Mouse (Mus musculus): ENCODE measurements around the gene Magi3. TPM values are rescaled to one million over a fixed set of nuclear protein-coding genes. Genes with fewer than 3 reads are reported as not detected.

Gene Magi3
- polyA plus RNA-seq, 1 experiment from 2014 or later: 5.2 TPM

DNA sequence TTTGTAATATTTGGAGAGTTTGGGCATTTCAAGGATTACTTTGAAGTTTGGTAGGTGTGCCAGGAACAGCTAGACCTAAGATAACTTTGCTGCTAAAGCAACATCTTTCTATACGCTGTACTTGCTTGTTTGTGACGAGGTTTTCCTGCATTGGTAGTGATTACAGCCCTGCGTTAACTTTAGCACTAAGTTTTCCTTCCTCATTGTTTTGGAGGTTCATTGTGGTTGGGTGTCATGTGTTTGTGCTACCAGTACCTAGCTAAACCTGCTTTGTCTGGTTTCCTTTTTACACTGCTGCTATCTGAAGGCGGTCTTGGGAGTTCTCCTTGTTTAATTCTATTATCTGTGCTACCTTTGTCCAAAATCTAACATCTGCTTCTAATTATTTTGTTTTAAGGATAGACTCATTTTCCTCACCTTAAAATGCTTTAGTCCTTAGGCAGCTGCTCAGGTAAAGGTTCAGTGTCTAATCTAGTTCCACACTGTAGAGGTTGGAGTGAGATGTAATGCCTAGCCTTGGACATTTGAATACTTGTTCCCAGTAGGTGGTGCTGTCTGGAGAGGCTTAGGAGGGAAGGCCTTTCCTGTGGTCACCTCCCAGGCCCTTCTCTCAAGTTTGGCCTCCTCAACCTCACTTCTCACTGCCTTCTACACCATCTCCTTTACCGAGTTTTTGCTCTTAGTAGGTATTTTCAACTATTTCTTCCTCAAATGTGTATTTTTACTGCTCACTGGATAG is 210.1 kb downstream of the Magi3 start:
- Histone ChIP-seq H3K27ac (no peak overlapping the region), H3K27me3 (no peaks in the 10 kb centered on the region), H3K9me3 (replicated peaks) (no peaks in the 10 kb centered on the region), H3K9ac (no peak overlapping the region), H3K4me3 (no peak overlapping the region), H3K4me1 (no peaks in the 10 kb centered on the region), H3K36me3 (peaks cover 42% of the 10 kb centered on the region), H3K4me2 (replicated peaks) (no peak overlapping the region)
- ATAC-seq (ENCODE audit: low FRiP score): no peak
- WGBS: 89% methylated on average over 5 of the region's 5 CpGs

DNA sequence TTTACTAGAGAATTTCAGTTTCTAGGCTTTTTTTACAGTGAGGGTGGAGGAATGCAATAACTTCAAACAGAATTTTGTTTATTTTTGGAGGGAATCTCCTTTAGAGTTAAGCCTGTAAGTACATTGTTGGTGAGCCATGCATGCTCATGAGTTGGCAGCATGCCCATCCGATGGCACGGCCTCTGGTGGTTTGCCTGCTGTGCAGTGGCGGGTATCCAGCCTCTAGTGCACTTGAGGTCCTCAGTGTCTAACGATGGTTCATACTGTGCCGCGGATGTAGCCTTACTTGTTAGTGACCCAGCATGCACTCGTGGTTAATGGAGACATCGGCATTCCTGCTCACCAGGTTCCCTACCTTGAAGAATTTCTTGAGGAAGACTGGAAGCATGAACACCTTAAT is 212.7 kb downstream of the Magi3 start:
- H3K4me2 ChIP-seq (replicated peaks): no peak overlapping the region
- H3K9me3 ChIP-seq (replicated peaks): no peaks in the 10 kb centered on the region
- H3K27ac ChIP-seq: no peak overlapping the region
- peaks cover 50% of the 10 kb centered on the region for H3K36me3 ChIP-seq
- no peak overlapping the region for H3K9ac ChIP-seq
- WGBS: 84% methylated on average over 8 of the region's 8 CpGs
- no peak overlapping the region for H3K4me3 ChIP-seq
- no peaks in the 10 kb centered on the region for H3K27me3 ChIP-seq
- no peaks in the 10 kb centered on the region for H3K4me1 ChIP-seq
- ATAC-seq (ENCODE audit: low FRiP score): no peak

DNA sequence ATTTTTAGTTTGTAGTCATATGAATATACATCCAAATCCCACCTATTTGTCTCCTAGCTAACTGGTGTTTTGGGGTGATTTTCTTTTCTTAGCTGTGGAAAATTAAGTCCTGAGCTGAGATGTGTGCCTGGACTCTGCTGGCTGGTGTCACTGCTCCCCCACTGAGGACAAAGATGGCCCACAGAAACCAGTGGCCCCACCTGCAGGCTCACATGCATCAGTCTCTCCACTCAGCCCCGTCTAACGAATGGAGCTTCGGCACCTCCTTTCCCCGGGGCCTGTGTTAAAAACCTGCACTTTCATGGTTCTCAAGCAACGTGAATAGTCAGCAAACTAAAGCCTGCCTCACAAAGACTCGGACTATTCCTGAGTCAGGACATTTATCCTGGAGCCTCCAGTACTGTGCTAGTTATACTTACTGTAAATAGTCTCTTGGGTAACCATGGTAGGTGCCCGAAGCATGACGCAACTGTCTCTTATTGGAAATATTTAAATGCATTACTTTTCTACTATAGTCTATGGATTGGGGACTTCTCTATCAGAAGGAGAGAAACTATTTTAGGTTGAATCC is 213.2 kb downstream of the Magi3 start:
- Histone ChIP-seq H3K4me2 (replicated peaks) (no peak overlapping the region), H3K27ac (no peak overlapping the region), H3K4me1 (no peaks in the 10 kb centered on the region), H3K36me3 (peaks cover 53% of the 10 kb centered on the region), H3K4me3 (no peak overlapping the region), H3K9me3 (replicated peaks) (no peaks in the 10 kb centered on the region), H3K9ac (no peak overlapping the region), H3K27me3 (no peaks in the 10 kb centered on the region)
- no peak for ATAC-seq (ENCODE audit: low FRiP score)
- 86% methylated on average over 8 of the region's 8 CpGs for WGBS

DNA sequence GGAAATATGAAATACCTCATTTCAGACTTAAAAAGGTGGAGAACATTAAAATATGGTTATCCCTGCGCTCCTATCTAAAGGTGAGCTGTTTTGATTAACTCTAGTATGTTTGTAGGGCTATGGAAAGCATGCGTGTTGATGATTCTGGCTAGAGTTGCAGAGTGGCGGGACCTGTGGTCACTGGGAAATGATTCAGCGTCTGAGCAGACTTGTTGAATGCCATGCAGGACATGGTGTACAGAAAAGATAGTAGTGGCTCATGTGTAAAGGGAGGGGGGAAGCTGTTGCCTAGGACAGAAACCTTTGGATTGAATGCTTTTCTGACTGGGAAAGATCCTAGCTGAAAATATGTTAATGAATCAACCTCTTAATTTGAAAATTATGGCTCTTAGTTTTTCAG is 221.4 kb downstream of the Magi3 start:
- Histone ChIP-seq H3K4me3 (no peak overlapping the region), H3K9me3 (replicated peaks) (no peaks in the 10 kb centered on the region), H3K4me1 (no peaks in the 10 kb centered on the region), H3K9ac (no peak overlapping the region), H3K4me2 (replicated peaks) (no peak overlapping the region), H3K27me3 (no peaks in the 10 kb centered on the region), H3K27ac (no peak overlapping the region), H3K36me3 (peaks cover 44% of the 10 kb centered on the region)
- 96% methylated on average over 4 of the region's 4 CpGs for WGBS
- ATAC-seq (ENCODE audit: low FRiP score): no peak

DNA sequence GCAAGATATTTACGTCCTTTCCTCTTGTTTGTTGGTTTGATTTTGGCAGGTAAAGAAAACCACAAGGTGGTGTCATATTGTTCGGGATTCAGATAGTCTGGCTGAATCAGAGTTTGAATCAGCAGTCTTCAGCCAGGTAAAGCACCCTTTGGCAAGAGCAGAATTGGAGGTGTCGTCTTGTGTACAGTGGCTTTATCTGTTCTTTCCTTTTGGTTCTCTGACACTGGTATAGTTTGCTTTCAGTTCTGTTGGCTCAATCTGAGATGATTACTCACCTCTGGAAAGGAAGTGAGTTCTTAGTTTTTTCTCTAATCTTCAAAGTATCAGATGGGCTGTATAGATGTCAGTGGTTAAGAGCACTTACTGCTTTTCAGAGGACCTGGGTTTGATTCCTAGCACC is 228.9 kb downstream of the Magi3 start:
- Histone ChIP-seq H3K9ac (no peak overlapping the region), H3K9me3 (replicated peaks) (no peaks in the 10 kb centered on the region), H3K4me3 (no peak overlapping the region), H3K27ac (no peak overlapping the region), H3K4me2 (replicated peaks) (no peak overlapping the region), H3K27me3 (no peaks in the 10 kb centered on the region), H3K4me1 (no peaks in the 10 kb centered on the region), H3K36me3 (peaks cover 59% of the 10 kb centered on the region)
- no peak for ATAC-seq (ENCODE audit: low FRiP score)
- WGBS: 91% methylated on average over 3 of the region's 3 CpGs

DNA sequence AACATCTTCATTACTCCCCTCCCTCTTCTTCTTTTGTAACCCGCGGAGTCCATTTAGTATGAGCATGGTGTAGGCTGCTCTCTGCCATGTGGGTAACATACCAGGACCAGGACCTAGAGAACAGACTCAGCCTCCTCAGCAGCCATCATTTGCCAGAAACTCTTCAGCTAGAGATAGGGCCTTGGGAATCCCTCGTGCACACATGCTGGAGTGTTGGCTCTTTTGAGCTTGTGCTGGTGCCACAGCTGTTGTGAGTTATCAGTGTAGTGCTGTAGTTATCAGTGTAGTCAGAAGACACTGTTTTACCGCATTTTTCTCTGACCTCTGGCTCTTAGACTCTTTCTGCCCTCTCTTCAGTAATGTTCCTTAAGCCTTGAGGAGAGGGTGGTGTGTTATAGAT is 230.8 kb downstream of the Magi3 start:
- H3K4me3 ChIP-seq: no peak overlapping the region
- H3K4me2 ChIP-seq (replicated peaks): no peak overlapping the region
- H3K4me1 ChIP-seq: no peaks in the 10 kb centered on the region
- no peak for ATAC-seq (ENCODE audit: low FRiP score)
- H3K27ac ChIP-seq: no peak overlapping the region
- peaks cover 65% of the 10 kb centered on the region for H3K36me3 ChIP-seq
- whole genome bisulfite sequencing: 88% methylated on average over 4 of the region's 4 CpGs
- H3K9me3 ChIP-seq (replicated peaks): no peaks in the 10 kb centered on the region
- H3K9ac ChIP-seq: no peak overlapping the region
- H3K27me3 ChIP-seq: no peaks in the 10 kb centered on the region

DNA sequence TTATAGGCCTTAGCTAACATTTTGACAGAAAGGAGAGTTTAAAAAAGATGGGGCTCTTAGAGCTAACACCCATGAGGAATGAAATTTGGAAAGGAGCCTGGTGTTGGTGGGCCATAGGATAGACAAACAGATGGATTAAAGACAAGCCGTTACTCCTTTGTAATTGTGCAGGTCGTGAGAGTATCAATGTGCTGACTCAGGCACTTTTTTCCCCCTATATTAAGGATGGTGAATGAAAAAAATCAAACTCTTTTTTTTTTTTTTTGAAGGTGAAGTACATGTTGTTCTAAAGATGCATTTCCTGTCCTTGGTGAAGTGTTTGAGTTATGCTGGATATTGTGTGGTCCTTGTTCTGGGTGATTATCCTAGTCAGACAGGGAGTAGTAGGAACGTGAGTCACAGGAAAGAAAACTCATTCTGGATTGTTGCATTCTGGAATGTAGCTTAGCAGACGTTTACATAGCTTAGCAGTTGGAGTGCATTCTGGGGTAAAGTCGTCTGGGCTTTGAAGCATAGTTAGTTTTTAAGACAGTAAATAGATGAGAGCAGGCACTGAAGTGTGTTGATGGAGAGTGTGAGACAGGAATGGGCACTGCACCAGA is 232.2 kb downstream of the Magi3 start:
- 73% methylated on average over 5 of the region's 5 CpGs for WGBS
- Histone ChIP-seq H3K4me2 (replicated peaks) (no peak overlapping the region), H3K4me1 (no peaks in the 10 kb centered on the region), H3K4me3 (no peak overlapping the region), H3K9me3 (replicated peaks) (no peaks in the 10 kb centered on the region), H3K27ac (no peak overlapping the region), H3K9ac (no peak overlapping the region), H3K36me3 (peaks cover 70% of the 10 kb centered on the region), H3K27me3 (no peaks in the 10 kb centered on the region)
- ATAC-seq (ENCODE audit: low FRiP score): no peak

DNA sequence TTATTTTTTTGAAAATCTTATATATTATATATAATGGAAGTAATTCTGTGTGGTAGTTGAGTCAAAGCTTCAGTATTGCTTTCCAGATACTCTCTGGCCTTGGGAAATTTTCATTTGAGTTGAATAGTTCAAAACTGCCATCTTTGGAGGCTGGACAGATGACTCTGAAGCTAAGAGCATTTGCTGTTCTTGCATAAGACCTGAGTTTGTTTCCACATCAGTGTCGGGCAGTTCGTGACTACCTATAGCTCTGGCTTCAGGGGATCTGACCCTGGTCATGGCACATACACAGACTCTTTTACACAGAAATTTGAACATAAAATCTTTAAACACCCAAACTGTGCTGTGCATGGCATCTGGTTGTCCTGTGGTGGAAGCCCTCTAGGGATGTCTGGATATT is 235.0 kb downstream of the Magi3 start:
- Histone ChIP-seq H3K9ac (no peak overlapping the region), H3K9me3 (replicated peaks) (no peaks in the 10 kb centered on the region), H3K4me2 (replicated peaks) (no peak overlapping the region), H3K4me3 (no peak overlapping the region), H3K36me3 (peaks cover 61% of the 10 kb centered on the region), H3K27me3 (no peaks in the 10 kb centered on the region), H3K4me1 (no peaks in the 10 kb centered on the region), H3K27ac (no peak overlapping the region)
- ATAC-seq (ENCODE audit: low FRiP score): no peak
- 95% methylated on average over 2 of the region's 2 CpGs for WGBS

DNA sequence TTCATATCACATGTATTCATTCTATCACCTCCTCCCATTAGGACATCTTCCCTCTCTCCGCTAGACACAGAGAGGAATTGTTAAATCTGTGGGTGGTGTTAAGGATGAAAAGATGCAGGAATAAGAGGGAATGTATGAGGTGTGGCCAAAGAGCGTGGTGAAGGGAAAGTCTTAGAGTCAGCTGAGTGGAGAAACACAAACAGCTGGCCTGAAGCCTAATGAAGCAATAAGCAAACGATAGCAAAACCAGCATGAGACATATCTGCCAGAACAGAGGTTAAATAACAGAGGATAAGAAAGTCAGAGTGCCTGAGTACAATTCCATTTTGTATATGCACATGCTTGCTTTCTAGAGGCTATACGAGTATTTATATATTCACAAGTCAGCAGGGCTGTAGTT is 235.6 kb downstream of the Magi3 start:
- 83% methylated on average over 4 of the region's 4 CpGs for WGBS
- Histone ChIP-seq H3K4me1 (no peaks in the 10 kb centered on the region), H3K9ac (no peak overlapping the region), H3K4me3 (no peak overlapping the region), H3K27me3 (no peaks in the 10 kb centered on the region), H3K27ac (no peak overlapping the region), H3K4me2 (replicated peaks) (no peak overlapping the region), H3K36me3 (peaks cover 59% of the 10 kb centered on the region), H3K9me3 (replicated peaks) (no peaks in the 10 kb centered on the region)
- ATAC-seq (ENCODE audit: low FRiP score): no peak

DNA sequence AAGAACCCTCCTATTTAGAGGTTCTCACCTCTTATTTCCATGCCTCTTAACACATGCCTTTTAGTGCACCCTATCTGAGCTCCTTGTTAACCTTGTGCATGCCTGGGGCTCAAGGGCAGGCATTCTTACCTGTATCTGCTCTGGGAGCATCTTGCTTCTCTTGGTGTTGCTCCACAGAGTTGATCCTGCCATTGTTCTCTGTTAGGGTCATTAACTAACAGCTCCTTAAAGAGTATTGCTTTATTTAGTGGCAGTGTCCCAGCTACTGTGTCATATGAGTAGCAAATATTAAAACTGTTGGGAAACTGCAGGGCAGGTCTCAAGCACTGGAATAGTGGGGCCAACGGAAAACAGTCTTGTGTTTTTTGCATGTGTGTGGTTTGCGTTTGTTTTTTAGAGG is 249.0 kb downstream of the Magi3 start:
- no peak for ATAC-seq (ENCODE audit: low FRiP score)
- Histone ChIP-seq H3K27me3 (no peaks in the 10 kb centered on the region), H3K4me3 (no peak overlapping the region), H3K9me3 (replicated peaks) (no peaks in the 10 kb centered on the region), H3K4me2 (replicated peaks) (no peak overlapping the region), H3K9ac (no peak overlapping the region), H3K27ac (no peak overlapping the region), H3K36me3 (peaks cover 21% of the 10 kb centered on the region), H3K4me1 (peaks cover 12% of the 10 kb centered on the region)
- 95% methylated on average over 2 of the region's 2 CpGs for WGBS

DNA sequence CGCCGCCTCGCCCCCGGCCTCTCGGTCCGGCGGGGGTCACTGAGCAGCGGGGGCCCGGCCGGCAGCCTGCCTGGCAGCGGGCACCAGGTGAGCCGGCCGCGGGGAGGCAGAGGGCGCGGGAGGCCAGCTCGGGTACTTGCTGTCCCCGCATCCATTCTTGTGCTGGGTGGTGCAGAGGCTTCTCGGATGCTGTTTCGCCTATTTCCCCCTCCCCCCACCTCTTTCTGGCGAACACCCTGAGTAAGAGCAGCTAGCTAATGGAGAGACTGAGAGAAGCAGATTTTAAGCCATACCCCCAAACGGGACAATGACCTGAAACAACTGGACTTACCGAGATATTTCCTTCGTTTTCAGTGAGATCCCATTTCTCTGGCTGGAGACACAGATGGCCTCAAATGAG is 251.5 kb downstream of the Magi3 start:
- H3K27me3 ChIP-seq: no peaks in the 10 kb centered on the region
- ATAC-seq (ENCODE audit: low FRiP score): peak; percentile 88
- H3K9me3 ChIP-seq (replicated peaks): no peaks in the 10 kb centered on the region
- peak overlapping the region; percentile 71 for H3K4me2 ChIP-seq (replicated peaks)
- peak overlapping the region; percentile 99 for H3K27ac ChIP-seq
- H3K9ac ChIP-seq: peak overlapping the region; percentile 91
- WGBS: 0% methylated on average over 24 of the region's 24 CpGs
- H3K4me1 ChIP-seq: peaks cover 12% of the 10 kb centered on the region
- H3K36me3 ChIP-seq: peaks cover 21% of the 10 kb centered on the region
- peak overlapping the region; percentile 85 for H3K4me3 ChIP-seq

DNA sequence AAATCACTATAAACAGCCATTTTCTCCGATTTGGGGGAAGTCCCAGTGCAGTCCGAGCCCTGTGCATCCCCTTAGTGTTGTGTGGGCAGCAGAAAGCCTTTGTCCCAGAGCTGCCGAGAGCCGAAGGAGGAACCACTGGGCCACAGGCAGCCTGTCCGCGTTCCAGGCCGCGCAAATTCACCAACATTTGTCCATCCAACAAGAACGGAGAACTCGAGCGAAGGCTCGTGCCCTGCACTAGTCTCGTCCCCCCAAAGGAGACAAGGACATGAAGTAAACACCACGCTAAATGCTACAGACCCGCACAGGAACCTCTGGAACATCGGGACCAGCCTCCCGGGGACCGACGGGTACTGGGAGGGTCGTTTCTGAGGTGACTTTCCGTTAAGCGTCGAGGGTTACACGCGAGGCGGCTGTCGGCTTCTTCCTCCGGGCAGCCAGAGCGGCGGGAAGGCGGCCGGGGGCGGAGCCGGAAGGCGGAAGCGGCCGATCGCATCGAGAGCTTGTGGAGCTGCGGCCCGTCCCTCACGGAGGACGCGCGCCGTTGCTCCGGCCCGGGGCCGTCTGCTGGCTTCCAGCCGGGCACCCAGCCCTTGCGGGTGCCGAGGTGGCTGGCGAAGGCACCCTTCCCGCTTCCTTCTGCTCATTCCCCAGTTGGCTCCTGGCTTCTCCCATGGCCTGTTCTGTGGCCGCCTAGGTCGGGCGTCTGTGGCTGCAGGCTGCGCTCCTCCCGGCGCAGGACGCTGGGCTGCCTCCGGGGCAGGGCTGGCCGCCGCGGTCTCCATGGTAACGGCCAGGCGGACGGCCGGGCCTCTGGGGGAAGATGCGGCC is 252.1 kb downstream of the Magi3 start, which contains the start of gene Phtf1:
Gene Phtf1, plus strand, starts transcription at position 250 of the 831 bp plus-strand sequence.
- H3K4me1 ChIP-seq: peaks cover 12% of the 10 kb centered on the region
- peak within 1 kb of the TSS; percentile 99 for H3K27ac ChIP-seq
- peak within 1 kb of the TSS; percentile 85 for H3K4me3 ChIP-seq
- peaks cover 15% of the 10 kb centered on the region for H3K36me3 ChIP-seq
- ATAC-seq (ENCODE audit: low FRiP score): peak; percentile 98
- no peaks in the 10 kb centered on the region for H3K27me3 ChIP-seq
- WGBS: under 1% methylated on average over 59 of the region's 70 CpGs
- no peaks in the 10 kb centered on the region for H3K9me3 ChIP-seq (replicated peaks)
- H3K4me2 ChIP-seq (replicated peaks): peak within 1 kb of the TSS; percentile 71
- peak within 1 kb of the TSS; percentile 91 for H3K9ac ChIP-seq

Measured in hindbrain, embryonic 12.5 days (tissue).